Mouse (Mus musculus) liver, embryonic 13.5 days (tissue): Measurements from ENCODE around the gene Gm45062. TPM values are rescaled to one million over a fixed set of nuclear protein-coding genes. Genes with fewer than 3 reads are reported as not detected.

Experiments
- ATAC-seq: fragments of 200-750 bp; cut with Nextera tagmentation; 2 replicates; pipeline ENCODE4 v1.8.0; 2017; ENCODE audit warnings: low read depth, mild to moderate bottlenecking, moderate number of reproducible peaks, moderate library complexity
- DNase-seq: peaks from one replicate; pipeline ENCODE4 v3.0.0; 2022
- H3K27ac ChIP-seq: fragments of 300-500 bp; sonication (generic); 2 replicates; pipeline ENCODE4 v1.5.1; 2015; ENCODE audit warnings: moderate library complexity, mild to moderate bottlenecking, inconsistent platforms
- H3K27me3 ChIP-seq: fragments of 300-500 bp; sonication (generic); 2 replicates; pipeline ENCODE4 v1.6.1; 2015; ENCODE audit warnings: mild to moderate bottlenecking, inconsistent platforms
- H3K36me3 ChIP-seq: fragments of 300-500 bp; sonication (generic); 2 replicates; pipeline ENCODE4 v1.6.1; 2015; ENCODE audit warnings: mild to moderate bottlenecking, inconsistent platforms
- H3K4me1 ChIP-seq: fragments of 300-500 bp; sonication (generic); replicated peaks from 2 replicates; pipeline ENCODE4 v1.6.1; 2015; ENCODE audit warnings: inconsistent platforms
- H3K4me2 ChIP-seq: fragments of 300-500 bp; sonication (generic); 2 replicates; pipeline ENCODE4 v1.6.1; 2015; ENCODE audit warnings: inconsistent platforms, mild to moderate bottlenecking, moderate library complexity
- H3K4me3 ChIP-seq: fragments of 300-500 bp; sonication (generic); replicated peaks from 2 replicates; pipeline ENCODE4 v1.5.1; 2015; ENCODE audit warnings: mild to moderate bottlenecking, inconsistent platforms
- H3K9ac ChIP-seq: fragments of 300-500 bp; sonication (generic); 2 replicates; pipeline ENCODE4 v1.6.1; 2015; ENCODE audit warnings: mild to moderate bottlenecking, inconsistent platforms
- H3K9me3 ChIP-seq: fragments of 300-500 bp; sonication (generic); replicated peaks from 2 replicates; pipeline ENCODE4 v1.6.1; 2016; ENCODE audit warnings: inconsistent platforms
- WGBS: fragments of 180-500 bp; shearing (Covaris S2); methylation state at CpG from one replicate; pipeline ENCODE4 v1.1.7; 2015; ENCODE audit not compliant: insufficient replicate concordance; 5-methylcytosine and 5-hydroxymethylcytosine counted together
- polyA plus RNA-seq: library from polyadenylated mRNA; unstranded; fragments of >200 nt; fragmentation: Nextera tagmentation; extraction: Ambion mirVana; gene quantifications from 2 replicates; pipeline ENCODE4 v1.2.1, GENCODE M21; 2015

Gm45062 gene
- polyA plus RNA-seq, 1 experiment from 2014 or later, result 1.4 TPM

GRCm38 (mm10) chr6:8582377-8582776, 323.1 kb downstream of the Gm45062 start:
- H3K36me3 ChIP-seq, result no peaks in the 10 kb centered on the region
- DNase-seq (no peak), ATAC-seq (no peak)
- H3K27ac ChIP-seq, result no peak overlapping the region
- H3K4me3 ChIP-seq, result no peak overlapping the region
- no peaks in the 10 kb centered on the region for H3K27me3 ChIP-seq
- H3K9ac ChIP-seq, result no peak overlapping the region
- H3K4me2 ChIP-seq, result no peak overlapping the region
- no peaks in the 10 kb centered on the region for H3K4me1 ChIP-seq
- 82% methylated on average over 9 of the region's 9 CpGs for WGBS
- H3K9me3 ChIP-seq, result no peaks in the 10 kb centered on the region

GRCm38 (mm10) chr6:8583892-8584291, 324.6 kb downstream of the Gm45062 start:
- Histone ChIP-seq H3K4me2 (no peak overlapping the region), H3K27ac (no peak overlapping the region), H3K4me3 (no peak overlapping the region), H3K4me1 (no peaks in the 10 kb centered on the region), H3K36me3 (no peaks in the 10 kb centered on the region), H3K9ac (no peak overlapping the region), H3K27me3 (no peaks in the 10 kb centered on the region), H3K9me3 (no peaks in the 10 kb centered on the region)
- no peak for ATAC-seq
- DNase-seq, result no peak
- WGBS, result 67% methylated on average over 3 of the region's 3 CpGs

- no peaks in the 10 kb centered on the region for H3K4me1 ChIP-seq
- no peaks in the 10 kb centered on the region for H3K36me3 ChIP-seq
- H3K4me2 ChIP-seq, result no peak overlapping the region
- no peaks in the 10 kb centered on the region for H3K9me3 ChIP-seq
- H3K9ac ChIP-seq, result no peak overlapping the region
- no peak for DNase-seq
- no peak overlapping the region for H3K4me3 ChIP-seq
- H3K27ac ChIP-seq, result no peak overlapping the region
- 87% methylated on average over 9 of the region's 9 CpGs for WGBS
- no peaks in the 10 kb centered on the region for H3K27me3 ChIP-seq
- no peak for ATAC-seq
Measured at GRCm38 (mm10) chr6:8591665-8592064, 332.4 kb downstream of the Gm45062 start.

- H3K27ac ChIP-seq, result no peak overlapping the region
- H3K27me3 ChIP-seq, result no peaks in the 10 kb centered on the region
- no peak overlapping the region for H3K4me2 ChIP-seq
- no peak for DNase-seq
- WGBS, result 38% methylated on average over 2 of the region's 2 CpGs
- H3K36me3 ChIP-seq, result no peaks in the 10 kb centered on the region
- no peak overlapping the region for H3K4me3 ChIP-seq
- H3K9me3 ChIP-seq, result no peaks in the 10 kb centered on the region
- peaks cover 14% of the 10 kb centered on the region for H3K4me1 ChIP-seq
- no peak for ATAC-seq
- no peak overlapping the region for H3K9ac ChIP-seq
Measured at GRCm38 (mm10) chr6:8617369-8617768, 358.1 kb downstream of the Gm45062 start.

GRCm38 (mm10) chr6:8619582-8620350, 360.5 kb downstream of the Gm45062 start:
- no peak for DNase-seq
- Histone ChIP-seq H3K9me3 (no peaks in the 10 kb centered on the region), H3K27me3 (no peaks in the 10 kb centered on the region), H3K4me1 (peaks cover 14% of the 10 kb centered on the region), H3K27ac (no peak overlapping the region), H3K36me3 (no peaks in the 10 kb centered on the region), H3K4me2 (no peak overlapping the region), H3K9ac (no peak overlapping the region), H3K4me3 (no peak overlapping the region)
- peak; percentile 77 for ATAC-seq
- WGBS, result 54% methylated on average over 4 of the region's 4 CpGs

- Histone ChIP-seq H3K9me3 (no peaks in the 10 kb centered on the region), H3K4me2 (no peak overlapping the region), H3K4me3 (no peak overlapping the region), H3K27ac (no peak overlapping the region), H3K9ac (no peak overlapping the region), H3K4me1 (peaks cover 14% of the 10 kb centered on the region), H3K36me3 (no peaks in the 10 kb centered on the region), H3K27me3 (no peaks in the 10 kb centered on the region)
- DNase-seq (no peak), ATAC-seq (no peak)
- 62% methylated on average over 3 of the region's 3 CpGs for WGBS
Measured at GRCm38 (mm10) chr6:8623045-8623444, 363.8 kb downstream of the Gm45062 start.

GRCm38 (mm10) chr6:8628226-8628625, 369.0 kb downstream of the Gm45062 start:
- ATAC-seq (no peak), DNase-seq (no peak)
- H3K36me3 ChIP-seq, result no peaks in the 10 kb centered on the region
- peaks cover 11% of the 10 kb centered on the region for H3K4me1 ChIP-seq
- no peaks in the 10 kb centered on the region for H3K9me3 ChIP-seq
- no peak overlapping the region for H3K9ac ChIP-seq
- H3K4me2 ChIP-seq, result no peak overlapping the region
- H3K4me3 ChIP-seq, result no peak overlapping the region
- WGBS, result 75% methylated on average over 8 of the region's 8 CpGs
- no peak overlapping the region for H3K27ac ChIP-seq
- H3K27me3 ChIP-seq, result no peaks in the 10 kb centered on the region

- no peak overlapping the region for H3K4me2 ChIP-seq
- no peaks in the 10 kb centered on the region for H3K27me3 ChIP-seq
- H3K9me3 ChIP-seq, result no peaks in the 10 kb centered on the region
- no peak overlapping the region for H3K27ac ChIP-seq
- 70% methylated on average over 7 of the region's 7 CpGs for WGBS
- H3K4me1 ChIP-seq, result peaks cover 11% of the 10 kb centered on the region
- no peak for ATAC-seq
- no peak overlapping the region for H3K4me3 ChIP-seq
- no peak for DNase-seq
- no peak overlapping the region for H3K9ac ChIP-seq
- H3K36me3 ChIP-seq, result no peaks in the 10 kb centered on the region
Measured at GRCm38 (mm10) chr6:8628715-8629267, 369.5 kb downstream of the Gm45062 start.

GRCm38 (mm10) chr6:8630531-8630930, 371.3 kb downstream of the Gm45062 start:
- peaks cover 11% of the 10 kb centered on the region for H3K4me1 ChIP-seq
- ATAC-seq (no peak), DNase-seq (no peak)
- no peaks in the 10 kb centered on the region for H3K27me3 ChIP-seq
- no peak overlapping the region for H3K4me2 ChIP-seq
- no peak overlapping the region for H3K9ac ChIP-seq
- H3K4me3 ChIP-seq, result no peak overlapping the region
- H3K9me3 ChIP-seq, result no peaks in the 10 kb centered on the region
- no peak overlapping the region for H3K27ac ChIP-seq
- no peaks in the 10 kb centered on the region for H3K36me3 ChIP-seq
- 32% methylated on average over 7 of the region's 7 CpGs for WGBS

- no peaks in the 10 kb centered on the region for H3K9me3 ChIP-seq
- H3K27me3 ChIP-seq, result no peaks in the 10 kb centered on the region
- no peak overlapping the region for H3K9ac ChIP-seq
- no peak overlapping the region for H3K27ac ChIP-seq
- DNase-seq, result no peak
- ATAC-seq, result no peak
- H3K4me2 ChIP-seq, result no peak overlapping the region
- 77% methylated on average over 8 of the region's 8 CpGs for WGBS
- H3K36me3 ChIP-seq, result no peaks in the 10 kb centered on the region
- H3K4me1 ChIP-seq, result peaks cover 11% of the 10 kb centered on the region
- H3K4me3 ChIP-seq, result no peak overlapping the region
Measured at GRCm38 (mm10) chr6:8631362-8631761, 372.1 kb downstream of the Gm45062 start.

GRCm38 (mm10) chr6:8631986-8632632, 372.9 kb downstream of the Gm45062 start:
- H3K9ac ChIP-seq, result no peak overlapping the region
- no peak overlapping the region for H3K27ac ChIP-seq
- DNase-seq, result no peak
- WGBS, result 28% methylated on average over 5 of the region's 5 CpGs
- no peaks in the 10 kb centered on the region for H3K9me3 ChIP-seq
- ATAC-seq, result peak; percentile 71
- no peak overlapping the region for H3K4me3 ChIP-seq
- H3K36me3 ChIP-seq, result no peaks in the 10 kb centered on the region
- no peaks in the 10 kb centered on the region for H3K27me3 ChIP-seq
- peaks cover 11% of the 10 kb centered on the region for H3K4me1 ChIP-seq
- no peak overlapping the region for H3K4me2 ChIP-seq
